Mouse (Mus musculus) frontal cortex, adult (tissue): ENCODE data around the gene Cyp39a1.
A peak's percentile ranks its signal among the peaks of the same experiment; 100 is the strongest.

Source experiments
- ATAC-seq: cut with Nextera tagmentation; 2 replicates; pipeline ENCODE4 v1.9.2; 2017; ENCODE audit warnings: mild to moderate bottlenecking, moderate library complexity, mixed read lengths; ENCODE audit not compliant: low TSS enrichment

Cyp39a1 gene

GRCm38 (mm10) chr17:43784531-43784930 lies 117.3 kb downstream of the Cyp39a1 start:
- no peak for ATAC-seq

GRCm38 (mm10) chr17:43788222-43788621 lies 121.0 kb downstream of the Cyp39a1 start:
- ATAC-seq: no peak

- ATAC-seq: no peak
These were observed 122.2 kb downstream of the Cyp39a1 start for GRCm38 (mm10) chr17:43789376-43789775.

- peak; percentile 82 for ATAC-seq
These were observed 124.5 kb downstream of the Cyp39a1 start for GRCm38 (mm10) chr17:43791751-43792150.

- ATAC-seq: no peak
These were observed 127.6 kb downstream of the Cyp39a1 start for GRCm38 (mm10) chr17:43794731-43795280.
